Mouse (Mus musculus) A20 (cell line): Measurements from ENCODE around the gene Syce1l.
A peak's percentile ranks its signal among the peaks of the same experiment; 100 is the strongest.

Experiments used
- DNase-seq: peaks from one replicate; pipeline ENCODE4 v3.0.0-alpha.2; 2011; ENCODE audit warnings: low read depth, low spot score

The Syce1l gene

GRCm38 (mm10) chr8:113642926-113643325, at the start of gene Syce1l:
Gene Syce1l (plus strand): TSS chr8:113643213.
- no peak for DNase-seq

GRCm38 (mm10) chr8:113598401-113598800, 44.6 kb upstream of the Syce1l start:
- DNase-seq, result no peak

GRCm38 (mm10) chr8:113632634-113633033, 10.4 kb upstream of the Syce1l start:
- peak; percentile 49 for DNase-seq

DNA sequence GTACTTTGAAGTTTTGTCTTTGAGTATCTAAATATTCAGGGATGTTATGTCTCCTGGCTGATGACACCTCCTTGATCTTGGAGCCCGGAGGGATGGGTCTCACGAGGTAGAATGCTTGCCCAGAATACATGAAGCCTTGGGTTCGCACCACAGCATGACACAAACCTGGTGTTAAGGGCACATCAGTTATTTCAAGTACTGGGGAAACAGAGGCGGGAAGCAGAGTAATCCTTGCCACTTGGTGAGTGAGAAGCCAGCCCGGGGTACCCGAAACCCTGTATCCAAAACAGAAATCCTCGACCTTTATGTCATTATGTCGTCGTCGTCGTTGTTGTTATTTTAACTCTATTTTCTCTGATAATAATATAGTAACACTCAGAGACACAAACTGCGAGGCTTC, 8.9 kb upstream of the Syce1l start:
- DNase-seq, result peak; percentile 11

DNA sequence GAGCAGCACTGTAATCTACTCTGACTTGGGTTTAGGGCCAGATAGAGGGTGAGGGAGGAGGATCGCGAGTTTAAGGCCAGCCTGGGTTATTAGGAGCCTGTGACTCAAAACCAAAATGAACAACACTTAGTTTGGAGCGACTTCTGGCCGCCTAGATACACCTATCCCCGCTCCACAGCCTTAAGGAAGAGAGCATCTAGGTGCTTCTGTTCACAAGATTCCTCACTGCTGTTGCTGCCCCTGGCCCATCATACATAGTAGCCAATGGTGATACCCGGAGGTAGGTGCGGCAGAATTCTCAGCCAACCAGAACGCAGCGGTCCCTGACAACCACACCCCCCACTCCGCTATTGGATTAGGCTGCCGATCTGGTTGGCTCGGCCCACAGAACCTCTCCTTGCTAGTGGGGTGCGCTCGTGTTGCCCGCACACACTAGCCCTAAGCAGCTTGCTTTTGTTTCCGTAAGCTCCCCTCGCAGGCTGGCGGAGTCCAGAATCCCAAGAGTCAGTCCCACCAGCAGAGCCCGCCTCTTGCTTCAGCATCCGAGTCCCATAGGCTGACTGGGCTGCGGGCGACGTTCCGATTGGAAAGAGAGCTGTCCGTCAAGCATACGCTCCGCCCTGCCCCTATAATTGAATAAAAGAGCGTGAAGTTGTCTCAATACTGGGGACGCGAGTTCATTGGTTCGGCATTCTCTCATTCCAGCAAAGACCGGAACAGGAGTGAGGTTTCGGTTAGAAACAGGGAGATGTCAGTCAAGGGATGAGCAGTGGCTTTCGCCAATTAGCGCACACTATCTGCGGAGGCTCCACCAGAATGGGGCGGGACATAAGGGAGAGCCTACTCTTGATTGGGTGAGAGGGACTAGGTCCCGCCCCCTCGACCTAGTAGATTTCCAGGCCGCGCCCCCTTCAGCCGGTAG, 8.1 kb upstream of the Syce1l start, which contains the start of gene Mon1b:
Gene Mon1b, plus strand, starts transcription at position 918 of the 922 bp plus-strand sequence.
- DNase-seq, result peak; percentile 98

GRCm38 (mm10) chr8:113635592-113636279, 7.3 kb upstream of the Syce1l start:
- no peak for DNase-seq

DNA sequence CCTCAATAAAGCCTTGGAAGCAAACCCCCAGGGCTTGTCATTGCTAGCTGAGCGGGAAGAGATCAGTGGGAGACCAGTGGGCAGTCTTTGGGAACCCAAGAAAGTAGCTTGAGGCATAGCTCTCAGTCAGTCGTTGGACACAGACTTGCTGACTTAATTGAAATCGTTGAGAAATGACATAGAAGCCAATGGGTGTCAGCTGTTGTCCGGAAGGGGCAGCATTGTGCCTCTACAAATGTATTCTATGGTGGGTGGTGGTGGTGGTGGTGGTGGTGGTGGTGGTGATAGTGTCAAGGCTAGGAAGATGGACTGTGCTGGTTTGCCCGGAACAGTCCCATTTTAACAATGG, 6.8 kb upstream of the Syce1l start:
- no peak for DNase-seq

DNA sequence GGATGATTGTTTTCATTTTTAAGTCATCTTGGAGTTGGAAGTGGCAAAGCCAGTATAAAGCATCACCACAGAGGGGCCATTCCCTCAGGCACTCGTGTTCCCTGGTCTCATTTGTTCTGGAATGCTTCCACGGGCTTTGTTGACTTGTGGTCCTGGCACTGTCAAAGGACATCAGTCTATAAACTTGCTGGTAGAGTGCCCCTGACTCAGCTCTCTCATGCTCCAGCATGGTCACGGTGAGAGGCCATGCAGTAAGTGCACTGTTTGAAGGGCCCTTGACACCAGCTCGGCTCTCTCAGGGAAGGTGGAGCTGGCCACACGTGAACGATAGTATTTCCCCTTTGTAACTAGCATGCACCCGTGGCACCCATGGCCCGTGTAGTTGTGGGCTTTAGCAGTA, 2.7 kb upstream of the Syce1l start:
- DNase-seq, result no peak

DNA sequence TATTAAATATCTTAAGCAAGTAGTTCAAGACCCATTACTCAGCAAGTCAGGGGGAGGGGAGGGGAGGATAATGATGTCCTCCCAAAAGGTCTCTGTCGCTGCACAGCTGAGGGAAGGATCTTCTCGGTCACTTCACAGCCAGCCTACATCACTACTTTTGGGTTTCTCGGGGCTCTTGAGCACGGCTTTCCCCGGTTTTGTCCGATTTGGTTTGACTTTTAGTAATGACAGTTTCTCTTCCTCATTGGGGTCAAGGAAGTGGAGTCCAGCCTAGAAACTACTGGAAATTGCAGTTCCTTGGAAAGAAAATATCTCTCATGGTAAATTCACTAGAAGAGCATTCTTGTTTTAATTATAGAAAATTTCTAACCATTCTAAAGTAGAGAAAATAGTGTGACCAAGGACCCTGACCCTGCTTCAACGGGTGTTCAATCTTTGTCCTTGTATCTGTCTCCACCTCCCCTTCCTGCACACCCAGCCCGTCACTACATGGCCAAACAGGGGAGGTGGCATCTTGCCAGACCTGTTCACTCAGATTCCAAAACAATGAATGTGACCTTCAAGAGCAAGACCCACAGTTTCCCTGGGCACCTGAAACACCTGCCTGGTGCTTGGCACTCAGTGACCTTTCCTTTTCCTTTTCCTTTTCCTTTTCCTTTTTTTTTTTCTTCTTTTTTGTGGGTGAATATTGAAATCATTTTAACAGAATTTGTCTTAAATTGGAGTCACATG, 632 bp downstream of the Syce1l start:
- no peak for DNase-seq

DNA sequence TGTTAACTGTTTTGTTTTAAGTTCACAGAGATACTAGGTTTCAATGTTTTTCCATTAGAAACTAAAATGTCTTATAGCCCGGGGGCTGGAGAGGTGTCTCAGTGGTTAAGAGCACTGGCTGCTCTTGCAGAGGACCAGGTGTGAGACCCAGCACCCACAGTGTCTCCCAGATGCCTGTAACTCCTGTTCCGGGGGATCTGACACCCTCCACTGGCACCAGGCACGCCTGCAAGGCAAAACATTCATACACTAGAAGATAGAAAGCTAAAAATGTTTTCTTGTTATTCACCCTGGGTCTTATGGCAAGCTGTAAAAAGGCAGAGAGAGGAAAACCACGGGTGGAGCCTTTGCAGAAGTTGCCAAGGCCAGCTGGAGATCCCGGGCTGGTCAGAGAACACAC, 2.2 kb downstream of the Syce1l start:
- no peak for DNase-seq

GRCm38 (mm10) chr8:113652450-113652849, 9.4 kb downstream of the Syce1l start:
- DNase-seq, result no peak

DNA sequence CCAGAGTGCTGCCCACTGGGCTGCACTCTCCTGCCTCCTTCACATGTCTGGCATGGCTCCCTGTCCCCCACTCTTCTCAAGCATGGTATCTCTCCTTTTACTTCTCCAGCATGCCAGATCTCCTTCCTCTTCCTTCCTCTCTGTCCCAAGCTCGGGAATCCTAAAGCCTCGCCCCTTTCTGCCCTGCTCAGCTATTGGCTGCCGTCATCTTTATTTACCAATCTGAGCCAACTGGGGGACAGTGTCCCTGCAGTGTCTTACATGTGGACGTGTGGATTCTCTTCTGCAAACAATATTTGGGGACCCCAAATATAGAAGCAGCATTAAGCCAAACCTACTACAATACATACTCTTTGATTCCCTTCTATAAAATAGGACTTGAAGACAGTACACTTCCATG, 10.1 kb downstream of the Syce1l start:
- DNase-seq, result no peak

DNA sequence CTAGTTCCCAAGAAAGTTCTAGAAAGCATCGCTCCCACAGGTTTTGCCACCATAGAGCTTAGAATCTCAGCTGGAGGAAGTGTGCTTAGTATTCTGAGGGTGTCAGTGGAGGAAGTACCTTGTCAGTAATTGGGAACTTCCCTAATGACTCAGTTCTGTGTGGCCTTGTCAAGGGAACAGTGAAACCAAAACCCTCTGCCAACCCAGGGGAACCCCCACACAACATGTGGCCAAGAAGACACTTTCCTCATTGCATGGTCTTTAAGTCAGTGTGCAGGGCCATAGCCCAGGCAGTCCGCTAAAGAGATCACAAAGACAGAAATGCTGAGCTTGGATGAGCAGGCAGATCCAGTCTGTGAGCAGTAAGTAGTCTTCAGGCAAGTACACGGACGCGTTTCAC, 13.1 kb downstream of the Syce1l start:
- DNase-seq, result peak; percentile 79

DNA sequence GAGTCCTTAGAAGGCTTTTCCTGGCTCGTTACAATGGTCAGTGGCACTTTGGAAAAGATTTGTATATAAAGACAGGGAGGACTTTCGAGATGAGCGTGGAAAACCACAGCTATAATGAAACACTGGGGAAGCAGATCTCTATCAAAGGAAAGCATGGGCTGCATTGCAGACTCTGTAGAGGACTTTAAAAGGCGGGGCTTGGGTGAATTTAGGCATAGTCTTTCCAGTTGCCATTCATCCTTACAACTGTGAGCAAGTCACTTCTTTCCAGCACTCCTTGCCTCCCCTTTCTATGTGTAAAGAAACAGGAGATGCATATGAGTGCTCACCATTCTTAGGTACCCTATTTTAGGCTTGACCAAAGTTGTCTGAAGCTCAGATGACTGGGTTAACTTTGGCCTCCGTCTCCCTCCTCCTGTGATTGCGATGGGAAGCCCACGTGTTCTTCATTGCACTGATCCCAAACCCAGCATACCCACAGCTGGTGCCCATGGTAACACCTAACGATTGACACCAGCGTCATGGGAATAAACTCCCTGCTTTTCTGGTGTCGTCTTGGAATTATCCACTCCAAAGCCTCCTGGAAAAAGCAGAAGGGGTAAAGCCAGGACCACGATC, 13.8 kb downstream of the Syce1l start:
- no peak for DNase-seq

DNA sequence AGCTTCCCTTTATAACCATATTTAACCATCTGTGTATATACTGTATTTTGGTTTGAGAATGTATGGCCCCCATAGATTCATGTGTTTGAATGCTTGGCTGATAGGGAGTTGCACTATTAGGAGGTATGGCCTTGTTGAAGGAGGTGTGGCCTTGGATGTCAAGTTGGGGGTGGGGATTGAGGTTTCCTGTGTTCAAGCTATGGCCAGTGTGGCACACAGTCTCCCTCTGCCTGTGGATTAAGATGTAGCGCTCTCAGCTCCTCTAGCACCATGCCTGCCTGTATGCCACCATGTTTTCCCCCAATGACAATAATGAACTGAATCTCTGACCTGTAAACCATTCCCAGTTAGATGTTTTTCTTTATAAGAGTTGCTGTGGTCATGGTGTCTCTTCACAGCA, 17.1 kb downstream of the Syce1l start:
- DNase-seq, result peak; percentile 21

GRCm38 (mm10) chr8:113664544-113664943, 21.5 kb downstream of the Syce1l start:
- peak; percentile 63 for DNase-seq

GRCm38 (mm10) chr8:113665036-113665435, 22.0 kb downstream of the Syce1l start:
- no peak for DNase-seq

DNA sequence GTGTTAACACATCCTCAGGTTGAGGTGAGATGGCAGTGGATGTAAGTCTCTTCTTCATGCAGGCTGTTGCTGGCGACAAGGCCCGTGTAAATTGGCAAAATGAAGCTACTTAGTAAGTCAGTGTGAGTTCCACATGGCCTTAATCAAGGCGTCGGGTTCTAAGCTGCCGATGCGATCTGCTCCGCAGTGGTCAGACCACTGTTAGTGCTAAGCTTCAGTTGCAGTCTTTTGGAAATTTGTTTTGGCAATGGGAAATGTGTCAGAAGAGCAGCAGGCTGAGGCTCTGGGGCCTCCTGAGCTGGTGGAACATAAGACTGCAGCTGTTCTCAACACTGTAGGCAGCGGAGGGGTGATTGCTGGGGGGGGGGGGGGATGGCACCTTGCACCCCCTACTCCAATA, 22.9 kb downstream of the Syce1l start:
- no peak for DNase-seq

DNA sequence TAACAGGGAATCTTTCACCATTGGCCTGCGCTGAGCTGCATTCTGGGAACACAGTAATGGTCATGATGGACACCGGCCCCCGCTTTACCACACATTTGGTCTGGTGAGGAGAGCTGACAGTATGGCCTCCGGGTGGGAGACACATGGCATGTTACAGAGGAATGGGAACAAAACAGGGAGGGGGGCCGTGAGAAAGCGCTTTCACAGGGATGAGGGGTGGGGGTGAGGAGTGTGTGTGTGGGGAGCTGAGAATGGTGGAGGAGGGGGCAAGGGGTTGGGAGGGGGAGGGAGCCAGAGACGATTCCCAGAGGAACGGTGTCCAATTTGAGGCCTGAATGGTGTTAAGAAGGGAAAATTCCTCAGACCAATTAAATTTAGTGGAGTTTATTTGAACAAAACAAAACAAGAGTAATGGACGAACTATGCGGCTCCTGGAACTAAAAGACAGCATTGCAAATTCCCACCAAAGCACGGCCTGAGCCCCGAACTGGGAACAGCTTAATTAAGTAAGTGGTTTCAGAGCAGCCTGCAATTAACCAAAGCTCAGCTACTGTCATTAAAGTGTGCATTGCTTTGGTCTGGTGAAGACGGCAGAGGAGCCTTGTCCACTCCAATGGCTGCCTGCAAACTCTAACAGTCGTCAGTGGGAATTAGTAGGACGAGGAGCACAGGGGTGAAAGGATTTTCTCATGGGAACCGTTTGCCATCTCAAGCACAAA, 23.9 kb downstream of the Syce1l start:
- no peak for DNase-seq

DNA sequence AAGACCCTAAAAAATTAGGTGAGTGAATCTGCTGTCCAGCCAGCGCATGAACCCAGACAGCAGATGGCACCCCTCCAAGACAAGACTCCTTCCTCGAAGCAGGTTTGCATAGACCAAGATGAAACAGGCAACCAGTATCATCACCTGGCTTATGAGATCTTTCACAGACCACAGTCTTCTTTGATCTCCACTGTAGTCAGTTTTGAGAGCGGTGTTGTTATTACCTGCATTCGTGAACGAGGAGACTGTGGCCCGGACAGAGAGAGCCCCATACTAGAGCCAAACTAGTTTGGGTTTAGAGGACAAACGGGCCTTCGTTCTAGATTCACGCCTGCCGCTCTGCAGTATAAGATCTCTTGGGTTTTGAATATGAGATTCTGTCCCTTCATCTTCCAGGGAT, 26.9 kb downstream of the Syce1l start:
- DNase-seq, result no peak

- DNase-seq, result no peak
These were observed 29.7 kb downstream of the Syce1l start for GRCm38 (mm10) chr8:113672599-113673255.
